Mouse (Mus musculus): ENCODE results near the gene Eps8. TPM values are rescaled to one million over a fixed set of nuclear protein-coding genes. Genes with fewer than 3 reads are reported as not detected.

The Eps8 gene
- polyA plus RNA-seq, 1 experiment from 2014 or later = 8.5 TPM

DNA sequence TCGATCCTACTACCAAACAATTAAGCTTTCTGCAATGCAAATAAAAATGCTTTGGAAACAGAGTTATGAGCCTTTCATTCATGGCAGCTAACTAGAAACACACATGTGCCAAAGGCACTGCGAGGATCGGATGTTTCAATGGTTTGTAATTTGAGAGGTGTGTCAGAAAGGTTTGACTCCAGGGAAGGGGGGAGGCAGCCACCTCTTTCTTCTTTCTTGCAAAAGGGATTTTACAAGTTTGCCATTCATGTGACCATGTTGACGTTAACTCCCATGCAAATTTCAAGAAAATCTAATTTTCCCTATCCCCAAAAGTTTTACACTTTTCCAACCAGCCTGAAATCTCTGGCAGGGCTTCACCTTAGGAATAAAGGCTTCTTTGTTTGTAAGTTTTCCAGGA is 21.1 kb downstream of the Eps8 start:
- Histone ChIP-seq H3K4me1 (peaks cover 8% of the 10 kb centered on the region), H3K4me3 (no peak overlapping the region), H3K9ac (no peak overlapping the region), H3K9me3 (no peaks in the 10 kb centered on the region), H3K27ac (no peak overlapping the region), H3K4me2 (replicated peaks) (no peak overlapping the region), H3K27me3 (replicated peaks) (no peaks in the 10 kb centered on the region), H3K36me3 (no peaks in the 10 kb centered on the region)
- 51% methylated on average over 4 of the region's 4 CpGs for WGBS
- no peak for ATAC-seq (ENCODE audit: low FRiP score, low read depth)

DNA sequence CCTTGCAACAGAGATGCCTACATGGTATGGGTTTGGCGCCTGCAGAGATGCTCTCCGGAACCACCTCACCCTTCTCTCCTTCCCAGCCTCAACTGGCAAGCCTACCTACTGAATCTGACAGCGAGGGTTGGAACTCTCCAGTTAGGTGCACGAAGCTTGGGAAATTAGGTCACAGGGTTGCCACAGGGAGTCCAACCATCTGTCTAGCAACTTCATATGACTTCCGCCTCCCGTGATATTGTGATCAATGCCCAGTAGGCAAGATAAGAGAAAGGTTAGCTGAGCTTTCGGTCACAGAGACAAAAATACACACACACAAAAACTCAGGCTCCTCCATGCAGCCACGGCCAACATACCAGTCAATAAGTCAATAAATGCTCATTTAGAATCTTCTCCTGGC is 21.6 kb downstream of the Eps8 start:
- H3K4me3 ChIP-seq = no peak overlapping the region
- no peak for ATAC-seq (ENCODE audit: low FRiP score, low read depth)
- WGBS = 88% methylated on average over 8 of the region's 8 CpGs

DNA sequence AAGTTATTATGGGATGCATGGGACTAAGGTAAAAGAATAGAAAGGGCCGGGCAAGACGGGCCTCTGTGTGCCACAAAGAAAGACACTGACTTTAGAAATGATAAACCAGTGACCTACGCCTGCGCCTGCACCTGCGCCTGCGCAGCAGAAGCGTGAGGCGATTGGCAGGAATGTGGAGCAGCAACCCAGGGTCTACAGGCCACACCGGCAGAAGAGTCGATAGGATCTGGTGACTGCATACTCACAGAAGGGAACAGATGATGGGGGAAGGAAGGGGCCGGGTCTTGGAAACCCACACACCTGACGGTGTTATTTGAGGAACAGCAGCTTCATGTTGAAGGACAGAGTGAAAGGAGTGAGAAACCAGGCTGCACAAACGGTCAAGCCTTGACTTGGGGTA is 24.3 kb downstream of the Eps8 start:
- peaks cover 8% of the 10 kb centered on the region for H3K4me1 ChIP-seq
- H3K9ac ChIP-seq = no peak overlapping the region
- H3K27me3 ChIP-seq (replicated peaks) = no peaks in the 10 kb centered on the region
- no peaks in the 10 kb centered on the region for H3K36me3 ChIP-seq
- H3K9me3 ChIP-seq = no peaks in the 10 kb centered on the region
- H3K27ac ChIP-seq = no peak overlapping the region
- H3K4me3 ChIP-seq = no peak overlapping the region
- 94% methylated on average over 13 of the region's 13 CpGs for WGBS
- peak; percentile 33; the same call in 1 of the 2 replicates for ATAC-seq (ENCODE audit: low FRiP score, low read depth)
- no peak overlapping the region for H3K4me2 ChIP-seq (replicated peaks)

More for the DNA sequence above, 21.6 kb downstream of the Eps8 start:
- Histone ChIP-seq H3K27ac (no peak overlapping the region), H3K36me3 (no peaks in the 10 kb centered on the region), H3K27me3 (replicated peaks) (no peaks in the 10 kb centered on the region), H3K4me2 (replicated peaks) (no peak overlapping the region), H3K9ac (no peak overlapping the region), H3K4me1 (peaks cover 8% of the 10 kb centered on the region), H3K9me3 (no peaks in the 10 kb centered on the region)

DNA sequence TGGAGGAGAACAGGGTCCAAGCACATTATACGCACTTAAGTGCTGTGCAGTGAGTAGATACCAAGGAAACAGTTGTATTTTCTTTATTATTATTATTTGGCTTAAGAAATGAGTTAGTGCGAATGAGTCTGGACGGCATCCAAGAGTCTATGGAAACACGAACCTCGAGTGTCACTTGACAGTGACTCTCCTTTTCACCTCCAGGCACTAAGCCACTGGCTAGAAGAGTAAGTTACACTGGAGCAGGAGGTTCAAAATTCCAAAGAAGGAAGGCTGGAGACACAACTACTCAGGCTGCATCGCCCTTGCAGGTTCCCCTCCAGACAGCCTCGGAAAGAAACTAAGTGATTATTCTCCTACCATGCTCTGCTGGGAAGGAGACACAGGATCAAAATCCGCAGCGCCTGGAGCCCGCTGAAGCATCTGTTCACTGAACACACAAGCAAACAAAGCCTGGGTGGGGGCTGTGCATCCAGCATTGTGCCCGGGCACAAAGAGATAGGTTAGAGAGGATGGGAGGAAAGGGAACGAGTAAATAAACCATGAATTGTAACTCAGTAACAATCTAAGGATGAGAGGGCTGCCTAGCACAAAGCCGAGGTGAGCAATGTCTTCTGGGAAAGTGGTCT is 25.0 kb downstream of the Eps8 start:
- Histone ChIP-seq H3K4me3 (no peak overlapping the region), H3K27ac (no peak overlapping the region), H3K36me3 (no peaks in the 10 kb centered on the region), H3K9ac (no peak overlapping the region), H3K9me3 (no peaks in the 10 kb centered on the region), H3K4me2 (replicated peaks) (no peak overlapping the region), H3K27me3 (replicated peaks) (no peaks in the 10 kb centered on the region), H3K4me1 (peaks cover 8% of the 10 kb centered on the region)
- ATAC-seq (ENCODE audit: low FRiP score, low read depth) = peak; percentile 73; the same call in 1 of the 2 replicates
- WGBS = 52% methylated on average over 13 of the region's 13 CpGs

- no peak overlapping the region for H3K4me3 ChIP-seq
- no peaks in the 10 kb centered on the region for H3K9me3 ChIP-seq
- 92% methylated on average over 6 of the region's 6 CpGs for WGBS
- H3K27me3 ChIP-seq (replicated peaks) = no peaks in the 10 kb centered on the region
- H3K4me2 ChIP-seq (replicated peaks) = no peak overlapping the region
- H3K9ac ChIP-seq = no peak overlapping the region
- H3K36me3 ChIP-seq = no peaks in the 10 kb centered on the region
- ATAC-seq (ENCODE audit: low FRiP score, low read depth) = no peak
- no peak overlapping the region for H3K27ac ChIP-seq
- peaks cover 8% of the 10 kb centered on the region for H3K4me1 ChIP-seq
Observed at GRCm38 (mm10) chr6:137628715-137629114, 26.0 kb downstream of the Eps8 start.

DNA sequence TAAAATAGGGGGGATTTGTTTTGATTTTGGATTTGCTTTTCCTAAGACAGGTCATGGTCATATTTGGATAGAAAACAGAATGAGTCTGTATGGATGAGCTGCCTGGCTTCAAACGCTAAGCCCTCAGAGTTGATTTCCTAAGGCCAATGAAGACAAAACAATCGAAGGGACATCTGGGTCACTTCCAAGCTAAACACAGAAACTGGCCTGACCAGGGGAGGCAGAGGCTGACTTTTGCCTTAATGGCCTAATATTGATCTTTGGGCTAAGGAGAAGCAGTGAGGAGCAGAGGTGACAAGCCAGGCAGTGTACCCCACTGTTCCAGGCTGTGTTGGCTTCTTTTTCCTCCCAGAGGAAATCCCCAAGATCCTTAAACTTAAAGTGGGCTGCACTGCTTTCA is 33.7 kb downstream of the Eps8 start:
- 82% methylated on average over 2 of the region's 2 CpGs for WGBS
- Histone ChIP-seq H3K4me1 (no peaks in the 10 kb centered on the region), H3K9ac (no peak overlapping the region), H3K27ac (no peak overlapping the region), H3K4me2 (replicated peaks) (no peak overlapping the region), H3K27me3 (replicated peaks) (no peaks in the 10 kb centered on the region), H3K36me3 (no peaks in the 10 kb centered on the region), H3K9me3 (no peaks in the 10 kb centered on the region), H3K4me3 (no peak overlapping the region)
- ATAC-seq (ENCODE audit: low FRiP score, low read depth) = no peak

DNA sequence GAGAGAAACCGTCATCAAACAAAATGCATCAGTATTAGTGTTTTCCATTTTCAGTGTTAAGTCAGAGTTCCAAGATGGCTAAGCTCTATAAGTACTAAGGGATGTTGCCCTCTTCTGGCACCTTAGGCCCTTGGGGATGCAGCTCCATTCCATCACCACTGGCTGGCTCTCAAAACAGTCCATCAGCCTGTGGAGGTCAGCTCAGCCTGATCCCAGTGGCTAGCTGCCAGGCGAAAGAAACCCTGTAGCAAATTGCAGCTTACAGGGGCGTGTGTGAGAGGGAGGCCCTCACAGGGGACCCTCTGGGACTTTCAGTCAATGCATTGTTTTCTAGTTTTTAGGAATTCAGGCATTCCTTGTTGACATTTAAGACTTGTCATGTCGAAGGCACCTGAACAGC is 40.8 kb downstream of the Eps8 start:
- no peaks in the 10 kb centered on the region for H3K4me1 ChIP-seq
- WGBS = 58% methylated on average over 4 of the region's 4 CpGs
- H3K27ac ChIP-seq = no peak overlapping the region
- no peak overlapping the region for H3K4me2 ChIP-seq (replicated peaks)
- no peak overlapping the region for H3K4me3 ChIP-seq
- ATAC-seq (ENCODE audit: low FRiP score, low read depth) = no peak
- no peaks in the 10 kb centered on the region for H3K27me3 ChIP-seq (replicated peaks)
- H3K36me3 ChIP-seq = no peaks in the 10 kb centered on the region
- H3K9ac ChIP-seq = no peak overlapping the region
- no peaks in the 10 kb centered on the region for H3K9me3 ChIP-seq

DNA sequence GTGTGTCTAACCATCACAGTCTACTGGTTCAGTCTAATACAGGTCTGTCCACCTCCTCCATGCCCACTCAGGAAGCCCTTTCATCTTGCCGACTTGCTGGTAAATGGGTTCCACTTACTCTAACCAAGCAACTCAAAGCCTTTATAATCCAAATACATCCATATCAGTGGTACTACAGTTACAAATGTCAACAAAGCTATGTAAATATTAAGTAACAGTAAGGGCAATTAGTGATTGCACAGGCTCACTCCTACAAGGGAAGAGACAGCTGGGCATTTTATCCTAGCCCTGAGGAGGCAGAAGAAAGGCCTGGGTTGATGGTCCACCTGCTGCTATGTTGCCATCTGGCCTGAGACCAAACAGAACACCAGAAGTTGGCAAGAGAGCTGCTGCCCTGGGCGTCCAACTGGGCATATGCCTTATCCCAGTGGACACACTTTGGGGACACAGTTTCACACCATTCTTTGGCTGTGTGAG is 42.6 kb downstream of the Eps8 start:
- Histone ChIP-seq H3K4me1 (no peaks in the 10 kb centered on the region), H3K36me3 (no peaks in the 10 kb centered on the region), H3K27me3 (replicated peaks) (no peaks in the 10 kb centered on the region), H3K9ac (no peak overlapping the region), H3K9me3 (no peaks in the 10 kb centered on the region), H3K4me2 (replicated peaks) (no peak overlapping the region), H3K27ac (no peak overlapping the region), H3K4me3 (no peak overlapping the region)
- ATAC-seq (ENCODE audit: low FRiP score, low read depth) = no peak
- 78% methylated on average over 2 of the region's 2 CpGs for WGBS

DNA sequence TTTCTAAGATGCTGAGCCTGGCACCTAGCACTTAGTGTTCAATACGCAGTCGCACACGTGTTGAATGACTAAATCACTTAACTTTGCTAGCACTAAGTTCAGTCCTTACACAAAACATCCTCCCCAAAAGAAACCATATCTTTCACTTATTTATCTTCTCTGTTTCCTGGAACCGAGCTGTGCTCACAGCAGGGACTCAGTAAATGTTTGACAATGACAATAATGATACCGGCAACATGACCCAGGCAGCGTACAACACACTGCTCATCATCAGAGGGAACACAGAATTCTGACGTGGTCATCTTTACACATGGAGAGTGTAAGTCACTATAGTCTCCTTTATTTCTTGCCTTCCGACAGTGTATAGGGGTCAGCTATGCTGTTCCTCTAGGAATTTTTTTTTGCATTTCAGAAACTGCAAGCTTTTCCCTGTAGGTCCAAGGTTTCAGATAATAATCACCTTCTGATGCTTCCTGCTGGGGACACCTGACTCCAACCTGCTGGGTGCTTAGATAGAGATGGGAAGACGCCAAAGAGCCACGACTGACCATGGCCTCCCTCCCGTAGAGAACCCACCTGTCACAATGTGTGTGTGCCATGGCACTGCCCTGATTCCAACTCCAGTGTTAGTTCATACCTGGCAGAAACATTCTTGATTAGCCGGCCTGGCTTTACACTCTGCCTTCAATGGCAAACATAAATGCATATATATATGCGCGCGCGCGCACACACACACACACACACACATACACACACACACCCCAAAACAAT is 46.3 kb downstream of the Eps8 start:
- Histone ChIP-seq H3K4me2 (replicated peaks) (no peak overlapping the region), H3K27ac (no peak overlapping the region), H3K9me3 (no peaks in the 10 kb centered on the region), H3K36me3 (no peaks in the 10 kb centered on the region), H3K9ac (no peak overlapping the region), H3K4me3 (no peak overlapping the region), H3K4me1 (no peaks in the 10 kb centered on the region), H3K27me3 (replicated peaks) (no peaks in the 10 kb centered on the region)
- ATAC-seq (ENCODE audit: low FRiP score, low read depth) = no peak
- 89% methylated on average over 17 of the region's 17 CpGs for WGBS

DNA sequence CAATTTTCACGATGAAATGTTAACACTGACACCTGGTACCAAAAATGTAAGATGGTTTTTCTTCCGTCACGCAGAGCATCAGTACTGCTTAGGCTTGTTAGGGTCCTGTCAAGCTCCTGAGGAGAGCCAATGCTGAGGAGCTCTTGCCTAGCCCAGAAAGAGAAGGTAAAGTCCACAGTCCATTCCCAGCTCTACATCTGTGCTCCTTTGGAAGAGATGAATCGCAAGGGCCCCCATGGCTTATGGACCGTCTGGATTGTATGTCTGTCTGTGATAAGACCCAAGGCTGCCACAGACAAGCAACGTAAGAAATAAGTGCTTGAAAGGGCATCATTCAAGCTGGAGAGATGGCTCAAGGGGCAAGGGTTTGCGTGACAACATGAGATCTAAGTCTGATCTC is 48.1 kb downstream of the Eps8 start:
- Histone ChIP-seq H3K36me3 (no peaks in the 10 kb centered on the region), H3K27me3 (replicated peaks) (no peaks in the 10 kb centered on the region), H3K4me3 (no peak overlapping the region), H3K27ac (no peak overlapping the region), H3K9me3 (no peaks in the 10 kb centered on the region), H3K4me1 (no peaks in the 10 kb centered on the region), H3K4me2 (replicated peaks) (no peak overlapping the region), H3K9ac (no peak overlapping the region)
- 94% methylated on average over 7 of the region's 7 CpGs for WGBS
- ATAC-seq (ENCODE audit: low FRiP score, low read depth) = no peak

GRCm38 (mm10) chr6:137604417-137605248 is 50.0 kb downstream of the Eps8 start:
- H3K9me3 ChIP-seq = no peaks in the 10 kb centered on the region
- WGBS = 85% methylated on average over 4 of the region's 4 CpGs
- no peak for ATAC-seq (ENCODE audit: low FRiP score, low read depth)
- H3K9ac ChIP-seq = no peak overlapping the region
- H3K27me3 ChIP-seq (replicated peaks) = no peaks in the 10 kb centered on the region
- H3K4me2 ChIP-seq (replicated peaks) = no peak overlapping the region
- H3K36me3 ChIP-seq = no peaks in the 10 kb centered on the region
- no peak overlapping the region for H3K4me3 ChIP-seq
- no peak overlapping the region for H3K27ac ChIP-seq
- H3K4me1 ChIP-seq = no peaks in the 10 kb centered on the region

DNA sequence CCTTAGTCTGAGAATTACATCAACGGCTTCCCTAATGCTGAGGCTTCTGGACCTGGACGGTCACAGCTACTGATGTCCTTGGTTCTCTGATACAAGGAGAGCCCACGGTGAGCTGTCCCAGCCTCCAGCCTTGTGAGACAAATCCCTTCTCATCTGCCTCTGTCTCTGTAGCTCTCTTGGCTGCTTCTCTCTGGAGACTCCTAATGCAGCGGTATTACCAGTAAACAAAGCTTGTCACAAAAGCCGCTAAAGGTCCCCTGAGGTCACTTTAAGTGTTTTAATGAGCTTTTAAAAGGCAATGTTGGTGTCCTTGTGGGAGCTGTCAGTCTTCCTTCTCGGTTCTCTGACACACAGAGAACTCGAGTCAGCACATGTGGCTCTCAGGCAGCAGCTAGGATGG is 56.4 kb downstream of the Eps8 start:
- Histone ChIP-seq H3K9ac (no peak overlapping the region), H3K27me3 (replicated peaks) (no peaks in the 10 kb centered on the region), H3K9me3 (peaks cover 3% of the 10 kb centered on the region; the same call in 1 of the 2 replicates), H3K36me3 (no peaks in the 10 kb centered on the region), H3K4me3 (no peak overlapping the region), H3K4me1 (no peaks in the 10 kb centered on the region), H3K4me2 (replicated peaks) (no peak overlapping the region), H3K27ac (no peak overlapping the region)
- WGBS = 29% methylated on average over 7 of the region's 7 CpGs
- ATAC-seq (ENCODE audit: low FRiP score, low read depth) = no peak

Measured in neural tube, embryonic 12.5 days (tissue).